Mouse (Mus musculus): Measurements from ENCODE around the gene Tmem82. TPM values are rescaled to one million over a fixed set of nuclear protein-coding genes. Genes with fewer than 3 reads are reported as not detected.

The Tmem82 gene
- polyA plus RNA-seq, 1 experiment from 2014 or later, result 1.5 TPM

DNA sequence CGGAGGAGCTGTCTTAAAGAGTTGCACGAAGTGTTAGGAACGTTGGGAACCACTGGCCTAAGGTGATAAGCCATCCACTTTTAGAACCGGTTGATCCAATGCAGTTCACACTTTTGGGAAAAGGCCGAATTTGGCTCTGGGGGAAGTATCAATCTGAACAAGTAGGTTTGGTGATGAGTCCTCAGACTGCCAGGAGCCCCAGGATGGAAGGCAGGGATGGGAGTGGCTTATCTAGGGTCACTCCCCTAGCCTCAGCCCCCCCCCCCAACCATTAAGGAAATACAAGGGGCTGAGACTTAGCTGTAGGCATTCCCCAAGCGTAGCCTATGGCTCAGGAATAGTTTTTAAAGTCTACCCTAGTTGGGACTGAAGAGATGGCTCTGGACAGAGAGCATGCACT, 52.2 kb downstream of the Tmem82 start:
- Histone ChIP-seq H3K27ac (replicated peaks) (no peak overlapping the region), H3K4me1 (no peaks in the 10 kb centered on the region; the same call in 1 of the 2 replicates), H3K27me3 (replicated peaks; ENCODE audit: low read depth, poor library complexity, severe bottlenecking) (no peaks in the 10 kb centered on the region), H3K9me3 (no peaks in the 10 kb centered on the region), H3K4me3 (no peak overlapping the region), H3K36me3 (replicated peaks) (no peaks in the 10 kb centered on the region)
- no peak for DNase-seq (ENCODE audit: low spot score)
- WGBS, result 90% methylated on average over 6 of the region's 6 CpGs

GRCm38 (mm10) chr4:141565325-141565724, 53.1 kb downstream of the Tmem82 start:
- 50% methylated on average over 7 of the region's 7 CpGs for WGBS

DNA sequence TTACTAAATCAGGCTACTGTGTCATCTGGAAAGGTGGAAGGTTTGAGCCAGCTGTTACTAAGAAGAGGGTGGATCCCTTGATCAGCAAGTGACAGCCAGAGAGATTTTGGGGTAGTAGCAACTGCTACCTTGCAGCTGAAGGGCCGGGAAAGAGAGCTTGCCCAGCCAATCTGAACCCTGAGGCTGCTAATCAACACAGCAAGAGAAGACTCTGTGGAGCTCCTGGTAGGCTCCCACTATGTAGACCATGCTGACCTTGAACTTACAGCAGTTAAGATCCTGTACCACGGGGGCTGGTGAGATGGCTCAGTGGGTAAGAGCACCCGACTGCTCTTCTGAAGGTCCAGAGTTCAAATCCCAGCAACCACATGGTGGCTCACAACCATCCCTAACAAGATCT, 53.8 kb downstream of the Tmem82 start:
- Histone ChIP-seq H3K9me3 (no peaks in the 10 kb centered on the region), H3K4me3 (no peak overlapping the region), H3K36me3 (replicated peaks) (no peaks in the 10 kb centered on the region), H3K27ac (replicated peaks) (no peak overlapping the region), H3K4me1 (peaks cover 4% of the 10 kb centered on the region), H3K27me3 (replicated peaks; ENCODE audit: low read depth, poor library complexity, severe bottlenecking) (no peaks in the 10 kb centered on the region)
- WGBS, result 80% methylated on average over 3 of the region's 3 CpGs
- no peak for DNase-seq (ENCODE audit: low spot score)

More at GRCm38 (mm10) chr4:141565325-141565724, 53.1 kb downstream of the Tmem82 start:
- Histone ChIP-seq H3K27me3 (replicated peaks; ENCODE audit: low read depth, poor library complexity, severe bottlenecking) (no peaks in the 10 kb centered on the region), H3K4me1 (no peaks in the 10 kb centered on the region; the same call in 1 of the 2 replicates), H3K9me3 (no peaks in the 10 kb centered on the region), H3K36me3 (replicated peaks) (no peaks in the 10 kb centered on the region), H3K27ac (replicated peaks) (0 out of 2 replicates have a peak overlapping the region, but pooled peaks have one; percentile 4), H3K4me3 (no peak overlapping the region)
- no peak for DNase-seq (ENCODE audit: low spot score)

- 94% methylated on average over 4 of the region's 4 CpGs for WGBS
- no peak for DNase-seq (ENCODE audit: low spot score)
- Histone ChIP-seq H3K9me3 (no peaks in the 10 kb centered on the region), H3K27me3 (replicated peaks; ENCODE audit: low read depth, poor library complexity, severe bottlenecking) (no peaks in the 10 kb centered on the region), H3K36me3 (replicated peaks) (no peaks in the 10 kb centered on the region), H3K4me3 (no peak overlapping the region), H3K4me1 (peaks cover 9% of the 10 kb centered on the region), H3K27ac (replicated peaks) (no peak overlapping the region)
Measured at GRCm38 (mm10) chr4:141564209-141564608, 54.2 kb downstream of the Tmem82 start.

Other genes starting within 250 kb of the Tmem82 start
- gene Clcnka, start 219.9 kb downstream of the Tmem82 start, polyA plus RNA-seq (2016; fragmentation: Nextera tagmentation; extraction: Ambion mirVana), result 0.21 and 0.37 TPM in 2 replicates
- 0.15 TPM in 1 of 2 replicates, not detected in the other for gene Clcnkb, start 202.6 kb downstream of the Tmem82 start, polyA plus RNA-seq (2016; fragmentation: Nextera tagmentation; extraction: Ambion mirVana)
- gene Hspb7, start 197.9 kb downstream of the Tmem82 start, polyA plus RNA-seq (2016; fragmentation: Nextera tagmentation; extraction: Ambion mirVana), result 0.15 TPM in 1 of 2 replicates, not detected in the other
- gene Srarp, start 182.5 kb downstream of the Tmem82 start, polyA plus RNA-seq (2016; fragmentation: Nextera tagmentation; extraction: Ambion mirVana), result not detected in 2 replicates
- 59.6 and 62.3 TPM in 2 replicates for gene Zbtb17, start 174.0 kb downstream of the Tmem82 start, polyA plus RNA-seq (2016; fragmentation: Nextera tagmentation; extraction: Ambion mirVana)
- 9.6 and 12.1 TPM in 2 replicates for gene Spen, start 80.0 kb downstream of the Tmem82 start, polyA plus RNA-seq (2016; fragmentation: Nextera tagmentation; extraction: Ambion mirVana)
- 56.3 and 68.1 TPM in 2 replicates for gene Fblim1, start 12.5 kb downstream of the Tmem82 start, polyA plus RNA-seq (2016; fragmentation: Nextera tagmentation; extraction: Ambion mirVana)
- 0.09 TPM in 1 of 2 replicates, not detected in the other for gene Slc25a34, start 5.2 kb upstream of the Tmem82 start, polyA plus RNA-seq (2016; fragmentation: Nextera tagmentation; extraction: Ambion mirVana)
- gene Plekhm2, start 46.3 kb upstream of the Tmem82 start, polyA plus RNA-seq (2016; fragmentation: Nextera tagmentation; extraction: Ambion mirVana), result 4.9 and 5.2 TPM in 2 replicates
- 1.1 and 2.3 TPM in 2 replicates for gene Rsc1a1, start 67.0 kb upstream of the Tmem82 start, polyA plus RNA-seq (2016; fragmentation: Nextera tagmentation; extraction: Ambion mirVana)
- gene Ddi2, start 104.8 kb upstream of the Tmem82 start, polyA plus RNA-seq (2016; fragmentation: Nextera tagmentation; extraction: Ambion mirVana), result 28.1 and 31.8 TPM in 2 replicates
- not detected in 2 replicates for gene Agmat, start 128.0 kb upstream of the Tmem82 start, polyA plus RNA-seq (2016; fragmentation: Nextera tagmentation; extraction: Ambion mirVana)
- 4.0 and 4.8 TPM in 2 replicates for gene Dnajc16, start 172.3 kb upstream of the Tmem82 start, polyA plus RNA-seq (2016; fragmentation: Nextera tagmentation; extraction: Ambion mirVana)
- 21.2 and 23.1 TPM in 2 replicates for gene Casp9, start 175.0 kb upstream of the Tmem82 start, polyA plus RNA-seq (2016; fragmentation: Nextera tagmentation; extraction: Ambion mirVana)
- gene Cela2a, start 207.5 kb upstream of the Tmem82 start, polyA plus RNA-seq (2016; fragmentation: Nextera tagmentation; extraction: Ambion mirVana), result not detected in 2 replicates
- gene Ctrc, start 227.7 kb upstream of the Tmem82 start, polyA plus RNA-seq (2016; fragmentation: Nextera tagmentation; extraction: Ambion mirVana), result not detected in 2 replicates

All from embryonic facial prominence, embryonic 10.5 days (tissue).